Mouse (Mus musculus) kidney, adult 2 months (tissue): ENCODE measurements around the gene Cyp4f37.

Experiments
- CTCF ChIP-seq: fragments of 200-500 bp; conservative IDR thresholded peaks from 2 replicates; pipeline ENCODE4 v1.5.1; 2011; ENCODE audit warnings: low read depth, mild to moderate bottlenecking, control low read depth, low read length, moderate library complexity, mixed read lengths; ENCODE audit not compliant: insufficient read depth, insufficient read length
- POLR2A ChIP-seq: fragments of 200-500 bp; IDR thresholded peaks from one replicate; pipeline ENCODE4 v1.6.1; 2011; ENCODE audit warnings: low read depth, low read length, control low read depth

GRCm38 (mm10) chr17:32631936-32632335 lies 10.8 kb downstream of the Cyp4f37 start:
- TF ChIP-seq POLR2A (no peak), CTCF (no peak)
